Mouse (Mus musculus) heart, postnatal 4 days (tissue): Measurements from ENCODE around the gene Iqce. TPM values are rescaled to one million over a fixed set of nuclear protein-coding genes. Genes with fewer than 3 reads are reported as not detected.

Source experiments
- DNase-seq: peaks from one replicate; pipeline ENCODE4 v3.0.0; 2021
- total RNA-seq, 2 experiments: library from RNA; stranded (reverse); gene quantifications; 2 replicates each; pipeline ENCODE4 v1.2.3; 2021

The Iqce gene
- total RNA-seq, 2 experiments from 2014 or later, result 11.3 to 12.8 TPM

DNA sequence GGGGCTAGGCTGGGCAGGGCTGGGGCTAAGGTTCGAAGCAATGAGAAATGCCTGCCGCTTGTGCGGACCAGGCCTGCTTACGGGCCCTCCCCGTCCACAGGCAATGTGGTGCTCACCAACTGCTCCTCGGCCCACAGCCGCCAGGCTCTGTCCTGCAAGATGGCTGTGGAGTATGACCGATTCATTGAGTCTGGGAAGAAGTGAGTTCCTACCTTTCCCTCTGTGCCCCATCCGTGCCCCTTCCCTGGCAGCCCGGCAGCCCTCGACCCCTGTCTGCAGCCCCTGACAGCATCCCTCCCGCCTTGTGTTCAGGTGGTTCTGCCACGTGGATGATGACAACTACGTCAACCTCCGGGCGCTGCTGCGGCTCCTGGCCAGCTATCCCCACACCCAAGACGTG lies 90.0 kb downstream of the Iqce start:
- DNase-seq, result no peak

Other genes with a start within 250 kb of the Iqce start
- 1 to 10 TPM; 6.3 to 7.0 TPM for gene Chst12, start 196.8 kb downstream of the Iqce start, total RNA-seq
- gene Grifin, start 137.3 kb downstream of the Iqce start, total RNA-seq, result not detected
- 10 to 100 TPM; 11.6 to 12.1 TPM for gene Lfng, start 95.1 kb downstream of the Iqce start, total RNA-seq
- 10 to 100 TPM; 83.0 to 90.4 TPM for gene Ttyh3, start 53.3 kb downstream of the Iqce start, total RNA-seq
- gene Brat1, start 2.6 kb upstream of the Iqce start, total RNA-seq, result 1 to 10 TPM; 8.3 to 9.0 TPM
- 1 to 10 TPM in 1 of 2 experiments, under 1 TPM in 1; 0.93 to 1.5 TPM for gene Amz1, start 21.7 kb upstream of the Iqce start, total RNA-seq
- 10 to 100 TPM; 85.9 to 86.8 TPM for gene Gna12, start 128.1 kb upstream of the Iqce start, total RNA-seq